Mouse (Mus musculus): ENCODE data around the gene Psmb5. TPM values are rescaled to one million over a fixed set of nuclear protein-coding genes. Genes with fewer than 3 reads are reported as not detected.

The Psmb5 gene
- total RNA-seq (2021) = 100 to 1,000 TPM; 347 to 407 TPM
- long read RNA-seq, experiment 1, transcript Psmb5-201 (3 exons, 899 nt) = major isoform, 690 of 719 reads
- long read RNA-seq, experiment 1, partial matches to known transcripts = 28 of 719 reads
- long read RNA-seq, experiment 1, other reads (novel, unspliced or antisense) = 0 of 719 reads
- long read RNA-seq, experiment 2, transcript Psmb5-201 (3 exons, 899 nt) = major isoform, 200 of 216 reads
- long read RNA-seq, experiment 2, partial matches to known transcripts = 14 of 216 reads
- long read RNA-seq, experiment 2, other reads (novel, unspliced or antisense) = 1 of 216 reads

GRCm38 (mm10) chr14:54617897-54618365 lies at the start of gene Psmb5:
TSS of gene Psmb5 (minus strand) at chr14:54618022.
- peak; percentile 88 to 89 for DNase-seq

GRCm38 (mm10) chr14:54664477-54665222 lies 46.8 kb upstream of the Psmb5 start:
- no peak for DNase-seq

- DNase-seq = no peak
Observed at GRCm38 (mm10) chr14:54660009-54660408, 42.2 kb upstream of the Psmb5 start.

GRCm38 (mm10) chr14:54653496-54653895 lies 35.7 kb upstream of the Psmb5 start:
- peak; percentile 92 to 94 for DNase-seq

GRCm38 (mm10) chr14:54652787-54653186 lies 35.0 kb upstream of the Psmb5 start:
- no peak for DNase-seq

GRCm38 (mm10) chr14:54651556-54651955 lies 33.7 kb upstream of the Psmb5 start:
- DNase-seq = no peak

- peak; percentile 84 to 88 for DNase-seq
Observed at GRCm38 (mm10) chr14:54650621-54651454, 33.0 kb upstream of the Psmb5 start.

GRCm38 (mm10) chr14:54647900-54648299 lies 30.1 kb upstream of the Psmb5 start:
- DNase-seq = no peak

- DNase-seq = no peak
Observed at GRCm38 (mm10) chr14:54646898-54647636, 29.2 kb upstream of the Psmb5 start.

- no peak for DNase-seq
Observed at GRCm38 (mm10) chr14:54646455-54646854, 28.6 kb upstream of the Psmb5 start.

GRCm38 (mm10) chr14:54644294-54644693 lies 26.5 kb upstream of the Psmb5 start:
- peak; percentile 42 to 65 for DNase-seq

GRCm38 (mm10) chr14:54643011-54643410 lies 25.2 kb upstream of the Psmb5 start:
- no peak for DNase-seq

- DNase-seq = no peak
Observed at GRCm38 (mm10) chr14:54642224-54642944, 24.6 kb upstream of the Psmb5 start.

GRCm38 (mm10) chr14:54641305-54641969 lies 23.6 kb upstream of the Psmb5 start, which contains the start of gene Cdh24:
TSS of gene Cdh24 (minus strand) at chr14:54641364.
- peak; percentile 95 to 98 for DNase-seq

- no peak for DNase-seq
Observed at GRCm38 (mm10) chr14:54640946-54641304, 23.1 kb upstream of the Psmb5 start, which contains the start of gene Gm17606. TSS of gene Gm17606 (plus strand) at chr14:54640952.

GRCm38 (mm10) chr14:54640121-54640520 lies 22.3 kb upstream of the Psmb5 start:
- DNase-seq = no peak

GRCm38 (mm10) chr14:54638210-54638609 lies 20.4 kb upstream of the Psmb5 start:
- no peak for DNase-seq

GRCm38 (mm10) chr14:54636954-54637353 lies 19.1 kb upstream of the Psmb5 start:
- peak; percentile 53 to 69 for DNase-seq

- DNase-seq = peak; percentile 43 to 46
Observed at GRCm38 (mm10) chr14:54634182-54634581, 16.4 kb upstream of the Psmb5 start.

GRCm38 (mm10) chr14:54632252-54632651 lies 14.4 kb upstream of the Psmb5 start:
- DNase-seq = no peak

Measured in adrenal gland, postnatal 36 days (tissue).